Mouse (Mus musculus): ENCODE results near the gene Rimklb.
"Not testable (repeated sequence)": the region's sequence is repeated elsewhere in the genome, so short reads cannot be mapped to it uniquely, and the experiment has no call there.

Rimklb gene

GRCm38 (mm10) chr6:122496501-122496900 lies 2.1 kb downstream of the Rimklb start:
- peak; percentile 62 for DNase-seq (ENCODE audit: low read depth, low spot score)

- no peak for DNase-seq (ENCODE audit: low read depth, low spot score)
Measured at GRCm38 (mm10) chr6:122495082-122495881, 3.3 kb downstream of the Rimklb start.

- DNase-seq (ENCODE audit: low read depth, low spot score) = no peak
Measured at GRCm38 (mm10) chr6:122493799-122494472, 4.6 kb downstream of the Rimklb start.

GRCm38 (mm10) chr6:122492479-122492878 lies 6.1 kb downstream of the Rimklb start:
- no peak for DNase-seq (ENCODE audit: low read depth, low spot score)

- peak; percentile 84 for DNase-seq (ENCODE audit: low read depth, low spot score)
Measured at GRCm38 (mm10) chr6:122491557-122491956, 7.0 kb downstream of the Rimklb start.

GRCm38 (mm10) chr6:122490929-122491512 lies 7.5 kb downstream of the Rimklb start:
- peak; percentile 5 for DNase-seq (ENCODE audit: low read depth, low spot score)

GRCm38 (mm10) chr6:122486297-122487117 lies 12.1 kb downstream of the Rimklb start:
- no peak for DNase-seq (ENCODE audit: low read depth, low spot score)

- no peak for DNase-seq (ENCODE audit: low read depth, low spot score)
Measured at GRCm38 (mm10) chr6:122485401-122486296, 12.9 kb downstream of the Rimklb start.

GRCm38 (mm10) chr6:122478062-122478461 lies 20.5 kb downstream of the Rimklb start:
- no peak for DNase-seq (ENCODE audit: low read depth, low spot score)

- not testable (repeated sequence) for DNase-seq (ENCODE audit: low read depth, low spot score)
Measured at GRCm38 (mm10) chr6:122471461-122471860, 27.1 kb downstream of the Rimklb start.

GRCm38 (mm10) chr6:122470240-122470639 lies 28.3 kb downstream of the Rimklb start:
- DNase-seq (ENCODE audit: low read depth, low spot score) = no peak

GRCm38 (mm10) chr6:122469030-122469640 lies 29.4 kb downstream of the Rimklb start:
- no peak for DNase-seq (ENCODE audit: low read depth, low spot score)

- DNase-seq (ENCODE audit: low read depth, low spot score) = no peak
Measured at GRCm38 (mm10) chr6:122466092-122466713, 32.4 kb downstream of the Rimklb start.

- no peak for DNase-seq (ENCODE audit: low read depth, low spot score)
Measured at GRCm38 (mm10) chr6:122458946-122459693, 39.4 kb downstream of the Rimklb start.

- DNase-seq (ENCODE audit: low read depth, low spot score) = no peak
Measured at GRCm38 (mm10) chr6:122447848-122448247, 50.7 kb downstream of the Rimklb start.

- no peak for DNase-seq (ENCODE audit: low read depth, low spot score)
Measured at GRCm38 (mm10) chr6:122445215-122445614, 53.3 kb downstream of the Rimklb start.

GRCm38 (mm10) chr6:122440632-122441226 lies 57.8 kb downstream of the Rimklb start:
- DNase-seq (ENCODE audit: low read depth, low spot score) = no peak

GRCm38 (mm10) chr6:122439249-122439648 lies 59.3 kb downstream of the Rimklb start:
- peak; percentile 9 for DNase-seq (ENCODE audit: low read depth, low spot score)

GRCm38 (mm10) chr6:122435270-122435669 lies 63.3 kb downstream of the Rimklb start:
- DNase-seq (ENCODE audit: low read depth, low spot score) = no peak

Measured in A20 (cell line).